Mouse (Mus musculus) layer of hippocampus, adult 2 months (tissue): ENCODE data around the gene Gm11037. TPM values are rescaled to one million over a fixed set of nuclear protein-coding genes. Genes with fewer than 3 reads are reported as not detected.

Experiments used
- DNase-seq, 2 experiments: peaks; one replicate each; pipeline ENCODE4 v3.0.0; 2022; ENCODE audit warnings: low spot score in 2 of 2
- H3K27ac ChIP-seq: fragments of 200-600 bp; 2 replicates; pipeline ENCODE4 v1.8.1; 2022
- H3K4me3 ChIP-seq: fragments of 200-600 bp; 2 replicates; pipeline ENCODE4 v1.8.1; 2022; ENCODE audit warnings: mild to moderate bottlenecking
- CTCF ChIP-seq: fragments of 200-600 bp; conservative IDR thresholded peaks from 2 replicates; pipeline ENCODE4 v1.8.1; 2022; ENCODE audit warnings: antibody characterized with exemption, mild to moderate bottlenecking, moderate library complexity
- total RNA-seq, 2 experiments: library from RNA; stranded (reverse); gene quantifications; 2 replicates each; pipeline ENCODE4 v1.2.3; 2021

The Gm11037 gene
- total RNA-seq, 2 experiments from 2014 or later, result not detected

- no peak for DNase-seq
- Histone ChIP-seq H3K4me3 (no peak overlapping the region), H3K27ac (peak overlapping the region; percentile 61; the same call in 1 of the 2 replicates)
- no peak for TF ChIP-seq CTCF
These were observed 1.1 kb downstream of the Gm11037 start for GRCm38 (mm10) chr2:131134381-131134780.

GRCm38 (mm10) chr2:131134826-131135400 is 1.6 kb downstream of the Gm11037 start:
- Histone ChIP-seq H3K4me3 (no peak overlapping the region), H3K27ac (peak overlapping the region; percentile 61; the same call in 1 of the 2 replicates)
- TF ChIP-seq CTCF, result no peak
- no peak for DNase-seq

GRCm38 (mm10) chr2:131135521-131136139 is 2.3 kb downstream of the Gm11037 start:
- Histone ChIP-seq H3K4me3 (no peak overlapping the region), H3K27ac (peak overlapping the region; percentile 61; the same call in 1 of the 2 replicates)
- no peak for DNase-seq
- no peak for TF ChIP-seq CTCF

- Histone ChIP-seq H3K27ac (no peak overlapping the region), H3K4me3 (no peak overlapping the region)
- DNase-seq, result no peak
- no peak for TF ChIP-seq CTCF
These were observed 5.0 kb downstream of the Gm11037 start for GRCm38 (mm10) chr2:131138296-131138695.

GRCm38 (mm10) chr2:131138760-131139159 is 5.5 kb downstream of the Gm11037 start:
- H3K4me3 ChIP-seq, result no peak overlapping the region
- H3K27ac ChIP-seq, result no peak overlapping the region
- no peak for TF ChIP-seq CTCF
- DNase-seq, result no peak

DNA sequence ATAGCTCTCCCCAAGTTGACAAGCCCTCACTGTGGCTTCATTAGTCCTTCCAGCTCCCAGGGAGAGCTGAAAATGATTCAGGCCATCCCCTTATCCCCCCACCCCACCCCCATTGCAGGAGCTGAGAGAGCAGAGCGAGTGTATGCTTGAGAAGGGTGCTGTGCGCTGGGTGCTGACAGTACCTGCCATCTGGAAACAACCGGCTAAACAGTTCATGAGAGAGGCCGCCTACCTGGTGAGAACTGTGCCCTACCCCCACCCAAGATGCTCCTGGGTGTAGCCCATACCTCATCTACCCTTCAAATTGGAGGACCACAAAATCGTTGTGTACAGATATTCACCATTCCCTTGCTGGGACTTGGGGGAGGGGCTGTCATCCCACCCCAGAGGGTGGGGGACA is 6.0 kb downstream of the Gm11037 start:
- no peak for TF ChIP-seq CTCF
- Histone ChIP-seq H3K4me3 (no peak overlapping the region), H3K27ac (no peak overlapping the region)
- no peak for DNase-seq

DNA sequence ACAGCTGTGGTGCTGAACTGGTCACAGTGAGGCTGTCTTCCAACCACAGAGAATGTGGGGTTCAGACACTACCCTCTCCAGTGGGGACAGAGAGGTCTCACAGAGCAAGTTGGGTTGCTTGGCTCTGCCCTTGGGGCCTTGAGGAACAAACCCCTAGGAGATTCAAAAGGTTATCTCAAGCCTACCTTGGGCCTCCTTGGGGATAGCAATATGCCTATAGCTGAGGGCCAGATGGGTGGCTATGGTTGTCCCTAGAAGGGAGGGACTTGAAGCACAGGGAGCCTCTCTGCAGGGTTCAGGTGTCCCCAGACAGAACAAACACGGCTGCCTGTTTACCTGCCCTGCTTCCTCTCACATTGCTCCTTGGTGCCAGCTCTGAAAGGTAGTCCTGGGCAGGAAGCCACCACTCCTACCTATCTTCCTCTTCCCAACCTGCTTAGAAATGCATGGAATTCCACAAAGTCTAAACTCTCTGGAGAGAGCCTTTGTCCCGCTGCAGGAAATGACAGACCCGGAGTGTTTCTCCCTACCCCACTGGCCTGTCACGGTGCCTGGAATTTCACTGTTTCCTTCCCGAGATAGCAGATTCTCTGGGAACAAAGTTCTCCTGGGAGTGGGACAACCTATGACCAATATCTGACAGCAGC is 6.7 kb downstream of the Gm11037 start:
- DNase-seq, result no peak
- no peak for TF ChIP-seq CTCF
- H3K4me3 ChIP-seq, result no peak overlapping the region
- peak overlapping the region; percentile 39; the same call in 1 of the 2 replicates for H3K27ac ChIP-seq

DNA sequence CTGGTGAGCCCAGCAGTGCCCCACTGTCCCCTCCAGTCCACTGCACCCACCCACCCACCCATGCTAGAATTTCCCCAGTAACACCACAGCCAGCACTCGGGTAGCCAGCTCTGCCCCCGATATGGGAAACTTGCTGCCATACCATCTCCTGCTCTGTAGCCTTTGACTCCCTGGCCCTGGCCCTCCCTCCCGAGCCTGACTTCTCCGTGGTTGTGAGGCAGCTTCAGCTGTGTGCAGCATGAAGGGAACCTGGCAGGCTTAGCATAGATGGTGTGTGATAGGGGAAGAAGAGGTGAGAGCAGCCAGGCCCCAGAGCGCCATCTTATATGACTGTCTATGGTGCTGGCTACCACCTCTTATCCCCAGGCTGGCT is 7.2 kb downstream of the Gm11037 start:
- no peak for TF ChIP-seq CTCF
- peak overlapping the region; percentile 48; the same call in 1 of the 2 replicates for H3K27ac ChIP-seq
- DNase-seq, result no peak
- no peak overlapping the region for H3K4me3 ChIP-seq

DNA sequence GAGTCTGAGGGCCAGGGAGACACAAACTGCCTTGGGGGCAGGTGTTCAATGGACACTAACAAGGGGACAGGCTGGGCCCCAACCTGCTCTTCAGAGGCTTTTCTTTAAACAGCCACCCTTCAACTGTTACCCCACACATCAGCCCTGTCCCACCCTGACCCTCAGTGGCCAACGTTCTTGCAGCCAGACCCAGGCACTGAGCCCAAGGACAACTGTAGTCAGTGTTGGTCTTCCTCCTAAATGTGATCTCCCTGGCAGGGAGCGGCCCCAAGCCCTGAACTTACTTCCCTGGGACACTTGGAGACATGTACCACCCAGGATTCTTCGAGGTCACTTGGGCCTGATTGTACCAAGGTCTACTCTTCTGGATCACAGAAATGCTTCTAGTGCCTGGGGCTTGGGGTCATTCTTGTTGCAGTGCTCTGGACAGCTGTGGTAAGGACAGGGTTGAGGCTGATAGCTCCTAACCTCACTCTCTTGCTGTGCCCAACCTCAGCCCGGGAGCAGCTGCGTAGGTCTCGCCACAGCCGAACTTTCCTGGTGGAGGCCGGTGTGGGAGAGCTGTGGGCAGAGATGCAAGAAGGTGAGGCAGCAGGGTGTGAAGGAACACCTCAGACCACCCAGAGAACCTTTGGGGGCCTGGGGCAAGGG is 8.2 kb downstream of the Gm11037 start:
- no peak for TF ChIP-seq CTCF
- no peak for DNase-seq
- H3K27ac ChIP-seq, result no peak overlapping the region; the same call in 1 of the 2 replicates
- H3K4me3 ChIP-seq, result no peak overlapping the region

DNA sequence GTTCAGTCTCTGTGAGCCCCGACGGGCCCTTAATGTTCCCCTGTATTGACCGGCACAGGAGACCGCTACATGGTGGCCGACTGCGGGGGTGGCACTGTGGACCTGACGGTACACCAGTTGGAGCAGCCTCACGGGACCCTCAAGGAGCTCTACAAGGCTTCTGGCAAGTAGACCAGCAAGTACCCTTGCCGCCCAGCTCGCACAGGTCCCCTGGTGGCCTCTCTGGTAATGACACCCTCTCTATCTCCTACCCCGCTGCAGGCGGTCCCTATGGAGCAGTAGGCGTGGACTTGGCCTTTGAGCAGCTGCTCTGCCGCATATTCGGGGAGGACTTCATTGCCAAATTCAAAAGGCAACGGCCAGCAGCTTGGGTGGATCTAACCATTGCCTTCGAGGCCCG is 9.3 kb downstream of the Gm11037 start:
- peak; percentile 42 to 60 for DNase-seq
- no peak overlapping the region for H3K27ac ChIP-seq
- H3K4me3 ChIP-seq, result peak overlapping the region; percentile 11; the same call in 1 of the 2 replicates
- peak; percentile 85 for TF ChIP-seq CTCF

DNA sequence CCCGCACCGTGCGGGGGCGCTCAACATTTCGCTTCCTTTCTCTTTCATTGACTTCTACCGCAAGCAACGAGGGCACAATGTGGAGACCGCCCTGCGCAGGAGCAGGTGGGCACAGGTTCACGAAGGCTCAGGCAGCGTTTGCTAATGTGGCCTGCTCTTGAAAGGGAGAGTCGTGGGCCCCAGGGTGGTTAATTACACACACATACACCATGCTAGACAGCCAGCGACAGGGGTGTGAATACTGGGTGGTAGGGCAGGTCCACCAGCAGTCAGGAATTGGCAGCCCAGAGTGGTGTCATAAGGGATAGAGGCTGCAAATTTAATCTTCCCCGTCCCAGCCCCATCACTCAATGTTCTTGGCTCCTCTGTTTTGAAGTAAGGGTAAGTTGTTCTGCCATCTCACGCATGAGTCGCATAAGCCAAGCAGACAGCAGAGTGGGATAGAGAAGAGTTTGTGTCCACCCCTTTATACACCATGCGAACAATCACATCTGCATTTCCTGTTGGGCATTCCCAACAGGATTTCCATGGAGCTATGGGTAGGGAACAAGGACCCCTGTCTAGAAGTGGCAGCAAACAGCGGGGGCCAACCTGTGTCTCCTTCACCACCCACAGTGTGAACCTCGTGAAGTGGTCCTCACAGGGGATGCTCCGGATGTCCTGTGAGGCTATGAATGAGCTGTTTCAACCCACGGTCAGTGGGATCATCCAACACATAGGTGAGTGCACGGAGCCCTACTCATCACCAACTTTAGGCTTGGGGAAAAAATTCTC is 9.9 kb downstream of the Gm11037 start:
- TF ChIP-seq CTCF, result peak; percentile 1
- Histone ChIP-seq H3K27ac (no peak overlapping the region), H3K4me3 (peak overlapping the region; percentile 11; the same call in 1 of the 2 replicates)
- no peak for DNase-seq

DNA sequence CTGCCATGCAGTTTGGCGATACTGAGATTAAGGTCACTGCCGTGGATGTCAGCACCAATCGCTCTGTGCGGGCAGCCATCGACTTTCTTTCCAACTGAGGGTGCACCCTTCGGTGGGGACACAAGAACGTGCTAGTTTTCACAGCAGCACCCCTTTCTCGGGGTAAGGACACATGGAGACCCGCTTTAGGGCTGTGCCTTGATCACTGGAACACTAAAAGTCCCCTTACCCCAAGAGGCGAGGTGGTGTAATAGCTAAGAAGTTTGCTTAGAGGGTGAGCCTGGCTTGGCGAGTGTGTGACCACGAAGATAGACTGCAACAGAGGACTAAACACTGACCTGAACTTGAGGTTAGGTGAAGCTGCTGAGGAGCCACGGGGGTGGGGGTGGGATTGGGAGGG is 11.8 kb downstream of the Gm11037 start:
- no peak overlapping the region for H3K27ac ChIP-seq
- no peak overlapping the region for H3K4me3 ChIP-seq
- no peak for DNase-seq
- no peak for TF ChIP-seq CTCF
